Mouse (Mus musculus): ENCODE data around the gene Rnf126. TPM values are rescaled to one million over a fixed set of nuclear protein-coding genes. Genes with fewer than 3 reads are reported as not detected.
A peak's percentile ranks its signal among the peaks of the same experiment; 100 is the strongest.
"Not testable (repeated sequence)": the region's sequence is repeated elsewhere in the genome, so short reads cannot be mapped to it uniquely, and the experiment has no call there.

The Rnf126 gene
- polyA plus RNA-seq, 1 experiment from 2014 or later, result 45.9 TPM

DNA sequence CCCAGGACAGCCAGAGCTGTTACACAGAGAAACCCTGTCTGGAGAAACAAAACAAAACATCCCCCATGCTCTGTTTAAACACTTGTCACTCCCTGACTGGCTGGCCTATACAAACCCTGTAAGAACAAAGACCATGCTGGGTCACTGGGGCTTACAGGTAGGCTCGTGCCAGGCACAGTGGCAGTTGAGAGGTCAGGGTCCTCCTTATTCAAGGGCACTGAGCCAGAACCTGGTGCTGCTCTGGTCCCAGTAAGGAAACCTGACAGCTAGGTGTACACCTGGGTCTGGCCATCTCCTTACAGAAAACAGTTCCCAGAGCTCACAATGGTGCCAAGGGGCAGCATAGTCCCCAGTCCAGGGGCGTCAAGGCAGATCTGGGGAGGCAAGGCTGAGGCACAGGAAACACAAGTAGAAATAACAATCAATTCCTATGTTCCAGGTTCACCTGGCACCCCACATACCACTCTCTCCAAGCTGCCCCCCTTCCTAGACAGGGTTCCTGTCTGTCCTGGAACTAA is 1.5 kb downstream of the Rnf126 start:
- Histone ChIP-seq H3K36me3 (ENCODE audit: insufficient read depth, low read length) (peaks cover 9% of the 10 kb centered on the region), H3K4me3 (ENCODE audit: low read depth, low read length) (no peak overlapping the region), H3K27me3 (replicated peaks; ENCODE audit: insufficient read depth, low read length) (no peaks in the 10 kb centered on the region), H3K27ac (ENCODE audit: low read length) (no peak overlapping the region), H3K4me2 (replicated peaks; ENCODE audit: low read depth, low read length) (peak overlapping the region; percentile 70; the same call in 1 of the 2 replicates), H3K9ac (replicated peaks; ENCODE audit: low read depth) (peak overlapping the region; percentile 62; the same call in 1 of the 2 replicates), H3K4me1 (ENCODE audit: insufficient read depth, low read depth, low read length) (peaks cover 8% of the 10 kb centered on the region), H3K9me3 (ENCODE audit: low read length) (no peaks in the 10 kb centered on the region)
- ATAC-seq (no peak), DNase-seq (ENCODE audit: low spot score) (no peak)
- 61% methylated on average over 2 of the region's 2 CpGs for whole genome bisulfite sequencing
- TF ChIP-seq CTCF (IDR thresholded peaks at IDR 0.05) (no peak), EP300 (IDR thresholded peaks at IDR 0.05) (no peak)

DNA sequence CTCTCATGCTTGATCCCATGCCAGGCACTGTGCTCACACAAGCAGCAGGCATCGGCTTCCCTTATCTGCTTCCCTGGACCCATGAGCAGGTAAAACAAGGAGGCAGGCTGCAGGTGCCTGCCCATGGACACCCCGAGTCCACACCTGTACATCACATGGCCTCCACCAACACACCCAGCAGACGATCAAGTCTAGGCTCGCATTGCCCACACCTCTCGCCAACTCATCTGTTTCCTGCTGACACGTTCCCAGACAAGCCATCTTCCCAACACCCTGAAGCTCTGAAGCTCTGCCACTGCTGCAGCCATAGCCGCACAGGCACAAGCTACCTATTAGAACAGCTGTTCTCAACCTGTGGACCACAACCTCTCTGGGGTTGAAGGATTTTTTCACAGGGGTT is 2.5 kb downstream of the Rnf126 start:
- TF ChIP-seq CTCF (IDR thresholded peaks at IDR 0.05) (no peak), EP300 (IDR thresholded peaks at IDR 0.05) (no peak)
- Histone ChIP-seq H3K36me3 (ENCODE audit: insufficient read depth, low read length) (peaks cover 9% of the 10 kb centered on the region), H3K27me3 (replicated peaks; ENCODE audit: insufficient read depth, low read length) (no peaks in the 10 kb centered on the region), H3K4me2 (replicated peaks; ENCODE audit: low read depth, low read length) (no peak overlapping the region), H3K27ac (ENCODE audit: low read length) (no peak overlapping the region), H3K9ac (replicated peaks; ENCODE audit: low read depth) (no peak overlapping the region), H3K4me1 (ENCODE audit: insufficient read depth, low read depth, low read length) (peaks cover 8% of the 10 kb centered on the region), H3K9me3 (ENCODE audit: low read length) (no peaks in the 10 kb centered on the region), H3K4me3 (ENCODE audit: low read depth, low read length) (no peak overlapping the region)
- ATAC-seq (no peak), DNase-seq (ENCODE audit: low spot score) (no peak)
- WGBS, result 67% methylated on average over 7 of the region's 7 CpGs

DNA sequence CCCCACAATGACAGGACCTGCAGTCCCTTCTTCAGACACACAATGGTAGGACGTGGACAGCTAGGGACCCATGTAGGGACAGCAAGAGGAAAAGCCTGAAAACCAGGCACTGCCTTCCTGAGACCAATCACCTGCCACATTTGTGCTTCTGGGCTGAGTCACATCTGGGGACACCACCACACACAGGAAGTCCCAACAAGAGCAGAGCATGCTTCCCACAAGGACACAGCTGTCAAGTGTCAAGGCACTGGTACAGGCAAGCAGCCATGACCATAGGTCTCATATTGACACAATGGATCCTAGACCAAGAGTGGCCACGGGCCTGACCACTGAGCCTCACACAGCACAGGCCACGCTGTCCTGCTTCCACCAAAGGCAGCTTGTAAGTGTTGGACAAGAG is 3.9 kb downstream of the Rnf126 start:
- peaks cover 8% of the 10 kb centered on the region for H3K4me1 ChIP-seq (ENCODE audit: insufficient read depth, low read depth, low read length)
- H3K27ac ChIP-seq (ENCODE audit: low read length), result no peak overlapping the region
- H3K4me2 ChIP-seq (replicated peaks; ENCODE audit: low read depth, low read length), result no peak overlapping the region
- peaks cover 19% of the 10 kb centered on the region for H3K36me3 ChIP-seq (ENCODE audit: insufficient read depth, low read length)
- no peak for DNase-seq (ENCODE audit: low spot score)
- ATAC-seq, result no peak
- no peak overlapping the region for H3K9ac ChIP-seq (replicated peaks; ENCODE audit: low read depth)
- 79% methylated on average over 3 of the region's 3 CpGs for WGBS
- no peaks in the 10 kb centered on the region for H3K9me3 ChIP-seq (ENCODE audit: low read length)
- no peak overlapping the region for H3K4me3 ChIP-seq (ENCODE audit: low read depth, low read length)
- TF ChIP-seq EP300 (IDR thresholded peaks at IDR 0.05), result no peak
- no peak for TF ChIP-seq CTCF (IDR thresholded peaks at IDR 0.05)
- H3K27me3 ChIP-seq (replicated peaks; ENCODE audit: insufficient read depth, low read length), result no peaks in the 10 kb centered on the region

DNA sequence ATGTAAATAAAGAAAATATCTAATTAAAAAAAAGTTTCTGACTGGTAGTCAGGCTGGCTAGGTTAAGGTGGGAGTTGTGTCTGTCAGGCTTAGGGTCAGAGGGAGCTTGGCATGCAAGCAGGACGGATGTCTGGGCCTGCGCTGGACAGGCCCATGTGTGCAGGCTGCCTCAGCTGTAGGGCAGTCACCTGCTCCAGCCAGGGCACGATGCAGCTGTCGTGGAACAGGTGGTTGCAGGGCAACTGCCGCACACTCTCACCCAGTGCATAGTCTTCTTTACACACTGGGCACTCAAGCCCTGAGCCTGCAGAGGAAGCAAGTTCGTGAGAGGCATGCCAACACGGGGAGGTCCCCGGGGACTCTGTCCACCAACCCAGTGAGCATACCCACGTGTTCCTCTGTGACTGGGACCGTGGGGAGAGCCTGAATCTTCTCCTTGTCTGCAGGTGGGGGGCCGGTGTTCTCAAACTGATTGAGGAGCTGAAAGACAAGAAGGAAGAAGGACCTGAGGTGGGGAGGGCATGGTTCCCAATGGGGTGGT is 6.1 kb downstream of the Rnf126 start:
- peaks cover 19% of the 10 kb centered on the region for H3K36me3 ChIP-seq (ENCODE audit: insufficient read depth, low read length)
- H3K4me1 ChIP-seq (ENCODE audit: insufficient read depth, low read depth, low read length), result peaks cover 2% of the 10 kb centered on the region; the same call in 1 of the 2 replicates

DNA sequence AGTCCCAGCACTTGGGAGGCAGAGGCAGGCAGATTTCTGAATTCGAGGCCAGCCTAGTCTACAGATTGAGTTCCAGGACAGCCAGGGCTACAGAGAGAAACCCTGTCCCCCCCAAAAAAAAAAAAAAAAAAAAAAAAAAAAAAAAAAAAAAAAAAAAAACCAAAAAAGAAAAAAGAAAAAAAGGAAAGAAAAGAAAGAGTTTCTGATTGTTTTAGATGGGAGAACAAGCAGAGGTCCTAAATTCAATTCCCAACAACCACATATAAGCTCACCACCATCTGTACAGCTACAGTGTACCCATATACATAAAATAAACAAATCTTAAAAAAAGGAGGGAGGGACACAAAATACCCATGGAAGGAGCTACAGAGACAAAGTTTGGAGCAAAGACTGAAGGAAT is 7.1 kb downstream of the Rnf126 start:
- not testable (repeated sequence) for H3K9ac ChIP-seq (replicated peaks; ENCODE audit: low read depth); H3K27ac ChIP-seq (ENCODE audit: low read length); H3K27me3 ChIP-seq (replicated peaks; ENCODE audit: insufficient read depth, low read length); H3K4me1 ChIP-seq (ENCODE audit: insufficient read depth, low read depth, low read length); DNase-seq (ENCODE audit: low spot score); H3K4me2 ChIP-seq (replicated peaks; ENCODE audit: low read depth, low read length); H3K9me3 ChIP-seq (ENCODE audit: low read length); H3K4me3 ChIP-seq (ENCODE audit: low read depth, low read length); ATAC-seq
- WGBS, result 86% methylated on average over 1 of the region's 1 CpGs
- peaks cover 19% of the 10 kb centered on the region for H3K36me3 ChIP-seq (ENCODE audit: insufficient read depth, low read length)

More for the DNA sequence above, 6.1 kb downstream of the Rnf126 start:
- 92% methylated on average over 11 of the region's 11 CpGs for WGBS
- H3K27me3 ChIP-seq (replicated peaks; ENCODE audit: insufficient read depth, low read length), result no peaks in the 10 kb centered on the region
- no peak overlapping the region for H3K27ac ChIP-seq (ENCODE audit: low read length)
- ATAC-seq, result no peak
- no peaks in the 10 kb centered on the region for H3K9me3 ChIP-seq (ENCODE audit: low read length)
- TF ChIP-seq EP300 (IDR thresholded peaks at IDR 0.05) (no peak), CTCF (IDR thresholded peaks at IDR 0.05) (no peak)
- DNase-seq (ENCODE audit: low spot score), result no peak
- H3K4me3 ChIP-seq (ENCODE audit: low read depth, low read length), result no peak overlapping the region
- H3K9ac ChIP-seq (replicated peaks; ENCODE audit: low read depth), result no peak overlapping the region
- H3K4me2 ChIP-seq (replicated peaks; ENCODE audit: low read depth, low read length), result no peak overlapping the region

DNA sequence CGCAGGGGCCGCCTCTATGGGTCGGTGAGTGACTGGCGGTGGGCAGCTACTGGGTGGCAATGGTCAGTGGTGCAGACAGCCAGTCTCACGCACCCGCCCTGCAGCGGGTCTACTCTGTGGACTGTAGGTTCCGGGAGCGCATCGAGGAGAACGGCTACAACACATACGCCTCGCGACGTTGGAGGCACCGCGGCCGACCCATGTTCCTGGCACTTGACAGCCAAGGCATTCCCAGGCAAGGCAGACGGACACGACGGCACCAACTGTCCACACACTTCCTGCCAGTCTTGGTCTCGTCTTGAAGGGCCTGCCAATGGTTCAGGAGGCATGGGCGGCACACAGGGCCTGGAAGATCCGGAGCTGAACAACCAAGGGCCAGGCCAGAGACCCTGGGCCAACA is 10.1 kb downstream of the Rnf126 start:
- H3K4me2 ChIP-seq (replicated peaks; ENCODE audit: low read depth, low read length), result no peak overlapping the region
- H3K9ac ChIP-seq (replicated peaks; ENCODE audit: low read depth), result no peak overlapping the region
- peaks cover 16% of the 10 kb centered on the region for H3K36me3 ChIP-seq (ENCODE audit: insufficient read depth, low read length)
- no peaks in the 10 kb centered on the region for H3K27me3 ChIP-seq (replicated peaks; ENCODE audit: insufficient read depth, low read length)
- no peak overlapping the region for H3K4me3 ChIP-seq (ENCODE audit: low read depth, low read length)
- ATAC-seq (no peak), DNase-seq (ENCODE audit: low spot score) (no peak)
- H3K9me3 ChIP-seq (ENCODE audit: low read length), result no peaks in the 10 kb centered on the region
- TF ChIP-seq EP300 (IDR thresholded peaks at IDR 0.05), result no peak
- TF ChIP-seq CTCF (IDR thresholded peaks at IDR 0.05), result no peak
- no peak overlapping the region for H3K27ac ChIP-seq (ENCODE audit: low read length)
- 84% methylated on average over 24 of the region's 24 CpGs for WGBS
- no peaks in the 10 kb centered on the region for H3K4me1 ChIP-seq (ENCODE audit: insufficient read depth, low read depth, low read length)

All from lung, postnatal 0 days (tissue).